Mouse (Mus musculus) left cerebral cortex, adult 8-10 months (tissue): ENCODE data around the gene Gal3st4. TPM values are rescaled to one million over a fixed set of nuclear protein-coding genes. Genes with fewer than 3 reads are reported as not detected.
A peak's percentile ranks its signal among the peaks of the same experiment; 100 is the strongest.

ENCODE experiments used
- DNase-seq, 2 experiments: peaks; one replicate each; pipeline ENCODE4 v3.0.0; 2022; ENCODE audit warnings: low spot score in 2 of 2
- total RNA-seq, 4 experiments: library from RNA; stranded (reverse); gene quantifications; 2 replicates each; pipeline ENCODE4 v1.2.4; 2022

Gal3st4 gene
- 1 to 10 TPM; 2.8 to 5.2 (median 3.9) TPM for total RNA-seq

GRCm38 (mm10) chr5:138272409-138272923, at the start of gene Gal3st4:
Gal3st4 (minus strand) TSS chr5:138272840.
- no peak for DNase-seq

- DNase-seq: no peak
These were observed 40.2 kb upstream of the Gal3st4 start for GRCm38 (mm10) chr5:138312795-138313194.

GRCm38 (mm10) chr5:138299613-138300012, 27.0 kb upstream of the Gal3st4 start:
- no peak for DNase-seq

GRCm38 (mm10) chr5:138294158-138294557, 21.5 kb upstream of the Gal3st4 start:
- no peak for DNase-seq

GRCm38 (mm10) chr5:138291638-138292037, 19.0 kb upstream of the Gal3st4 start:
- no peak for DNase-seq

- DNase-seq: no peak
These were observed 15.2 kb upstream of the Gal3st4 start for GRCm38 (mm10) chr5:138287861-138288260.

- no peak for DNase-seq
These were observed 10.9 kb upstream of the Gal3st4 start for GRCm38 (mm10) chr5:138283540-138283939.

- DNase-seq: no peak
These were observed 9.2 kb upstream of the Gal3st4 start for GRCm38 (mm10) chr5:138281798-138282197.

GRCm38 (mm10) chr5:138280829-138281228, 8.2 kb upstream of the Gal3st4 start:
- DNase-seq: no peak

- DNase-seq: no peak
These were observed 7.8 kb upstream of the Gal3st4 start for GRCm38 (mm10) chr5:138280425-138280768.

GRCm38 (mm10) chr5:138279585-138280424, 7.2 kb upstream of the Gal3st4 start, which contains the start of the genes Gm43720, Gpc2 and Stag3:
Gm43720 (minus strand) TSS chr5:138279958.
Gpc2 (minus strand) TSS chr5:138280005.
Stag3 (plus strand) TSS chr5:138280240.
- peak; percentile 50 to 67 for DNase-seq

- DNase-seq: no peak
These were observed 5.4 kb upstream of the Gal3st4 start for GRCm38 (mm10) chr5:138277994-138278393.

- no peak for DNase-seq
These were observed 2.8 kb upstream of the Gal3st4 start for GRCm38 (mm10) chr5:138275216-138276050.

GRCm38 (mm10) chr5:138274186-138274585, 1.5 kb upstream of the Gal3st4 start:
- no peak for DNase-seq

- no peak for DNase-seq
These were observed 1.4 kb downstream of the Gal3st4 start for GRCm38 (mm10) chr5:138271232-138271631.

- DNase-seq: no peak
These were observed 3.7 kb downstream of the Gal3st4 start for GRCm38 (mm10) chr5:138268980-138269379.

GRCm38 (mm10) chr5:138267114-138267513, 5.5 kb downstream of the Gal3st4 start:
- peak in 1 of 2 experiments; percentile 4 for DNase-seq

GRCm38 (mm10) chr5:138265712-138266111, 6.9 kb downstream of the Gal3st4 start:
- peak in 1 of 2 experiments; percentile 5 for DNase-seq

GRCm38 (mm10) chr5:138264207-138264578, 8.4 kb downstream of the Gal3st4 start:
- no peak for DNase-seq

- peak; percentile 78 to 89 for DNase-seq
These were observed 9.1 kb downstream of the Gal3st4 start, which contains the start of gene BC037034 for GRCm38 (mm10) chr5:138263260-138264206. BC037034 (minus strand) TSS chr5:138264033.
